Mouse (Mus musculus) T-helper 2 cell (primary cell): Measurements from ENCODE around the gene Setmar.

Source experiments
- in situ Hi-C: fragments of 300-600 bp; cut with MboI, MseI; formaldehyde crosslinking; loops from one replicate; pipeline ENCODE4 v1.15.1; 2025; ENCODE audit warnings: high pct_unique_total_duplicates

The Setmar gene

DNA sequence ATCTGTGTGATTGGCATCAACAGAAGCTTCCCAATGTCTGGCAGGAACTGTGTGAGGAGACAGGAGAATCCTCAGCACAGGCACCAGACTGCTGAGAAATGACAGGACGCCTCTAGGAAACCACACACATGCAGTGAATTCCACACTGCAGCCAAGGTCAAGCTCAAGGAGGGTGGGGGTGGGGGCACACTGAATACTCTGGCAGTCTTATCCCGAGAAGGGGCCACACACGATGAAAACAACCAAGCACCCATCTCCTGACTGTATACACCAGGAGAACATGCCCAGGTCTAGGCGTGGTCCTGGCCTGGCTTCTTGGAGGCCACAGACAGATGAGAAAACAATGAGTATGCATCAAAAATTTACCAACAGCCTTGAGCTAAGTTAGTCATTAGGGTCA is 45.5 kb downstream of the Setmar start:
- in situ Hi-C loops: no loop called here

GRCm38 (mm10) chr6:108111693-108112092 is 46.8 kb downstream of the Setmar start:
- in situ Hi-C loops: no loop called here

- in situ Hi-C loops: no loop called here
These were observed 50.1 kb downstream of the Setmar start for GRCm38 (mm10) chr6:108114971-108115370.

- in situ Hi-C loops: no loop called here
These were observed 53.0 kb downstream of the Setmar start for GRCm38 (mm10) chr6:108117881-108118280.

DNA sequence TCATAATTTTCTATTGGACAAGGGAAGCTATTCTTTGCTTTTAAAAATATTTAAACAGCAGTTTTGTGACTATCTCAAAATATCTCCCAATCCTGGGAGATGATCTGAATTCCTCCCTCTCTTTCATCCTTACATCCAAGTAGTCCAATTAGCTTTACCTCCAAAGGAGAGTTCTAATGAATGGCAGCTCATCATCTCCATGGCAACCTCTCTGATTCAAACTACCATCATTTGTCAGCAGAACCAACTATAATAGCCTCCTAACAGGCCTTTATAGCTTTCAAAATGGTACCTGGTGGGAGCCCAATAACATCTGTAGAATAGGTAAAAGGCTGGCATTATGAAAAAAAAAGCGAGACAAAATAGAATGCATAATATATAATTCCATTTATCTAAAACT is 60.6 kb downstream of the Setmar start:
- in situ Hi-C loops: no loop called here

DNA sequence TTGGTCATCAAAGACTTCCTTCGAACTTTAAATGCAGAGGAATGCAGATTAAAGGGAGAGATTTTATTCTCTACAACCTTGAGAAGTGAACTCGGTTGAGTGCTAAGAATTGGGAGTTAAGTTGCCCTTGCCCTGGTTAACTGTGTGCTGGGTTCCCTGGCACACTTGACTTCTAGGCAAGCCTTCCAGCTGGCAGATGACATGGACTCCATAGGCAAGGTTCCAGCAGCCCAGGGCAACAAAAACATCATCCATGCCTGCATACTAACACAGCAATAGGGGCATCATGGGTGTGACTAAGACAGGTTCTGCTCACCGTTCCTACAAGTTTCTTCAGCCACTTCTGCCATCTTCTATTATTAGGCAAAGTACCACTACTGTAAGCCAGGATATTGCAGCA is 61.8 kb downstream of the Setmar start:
- in situ Hi-C loops: no loop called here
